ENCODE assay signal across 26 mouse cellular contexts in the genomic region with DNA sequence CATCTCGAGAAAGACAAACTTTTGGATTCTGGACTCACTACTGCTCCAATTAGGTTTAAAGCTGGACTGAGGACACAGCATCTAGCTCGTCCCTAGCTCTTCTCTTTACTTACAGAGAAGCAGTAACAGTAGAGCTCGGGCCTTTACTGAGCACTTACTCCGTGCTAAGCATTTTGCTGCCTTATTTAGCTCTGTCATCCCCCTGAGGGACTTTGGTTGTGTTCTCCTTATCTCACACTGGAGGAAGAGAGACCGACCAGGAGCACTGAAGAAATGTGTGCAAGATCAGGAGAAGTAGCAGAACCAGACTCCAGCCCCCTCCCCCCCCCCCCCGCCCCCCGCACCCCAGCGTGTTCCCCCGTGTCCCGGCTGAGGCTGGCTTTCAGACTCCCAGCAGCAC.
DNase-seq lines count a peak whose midpoint lies in the region; ATAC-seq and TF ChIP-seq lines count a peak whose summit lies in the region.
"Had no signal": no experiment of that assay in that cellular context is flagged by ENCODE, and none has a peak within 500 bp of the region (broad histone marks: within the 10 kb centered on the region; RNA-seq: fewer than 3 reads in every experiment).

No protein-coding gene starts in this region.

- TF ChIP-seq EP300 in liver, postnatal 0 days (IDR thresholded peaks at IDR 0.05; ENCODE audit: low read depth) = no peak

- H3K27ac ChIP-seq in heart, embryonic 12.5 days (ENCODE audit: poor library complexity, severe bottlenecking) = no peak overlapping the region
- peak overlapping the region; percentile 62; the same call in 1 of the 2 replicates for H3K27ac ChIP-seq in liver, embryonic 12.5 days
- no peak overlapping the region for H3K27ac ChIP-seq in liver, postnatal 0 days (ENCODE audit: low read depth)
- H3K27ac ChIP-seq in liver, embryonic 13.5 days = no peak overlapping the region
- H3K27ac ChIP-seq in olfactory bulb, adult 2 months (ENCODE audit: insufficient read depth, low read depth, low read length) = peak overlapping the region; percentile 57; the same call in 1 of the 2 replicates
- H3K27ac ChIP-seq: embryonic facial prominence, embryonic 13.5 days; heart, embryonic 13.5 days; hindbrain, embryonic 12.5 days; lung, embryonic 15.5 days; neural tube, embryonic 12.5 days had no signal

- ATAC-seq in heart, embryonic 12.5 days (ENCODE audit: insufficient number of reproducible peaks, low FRiP score) = peak; percentile 59; the same call in 1 of the 2 replicates
- no peak for ATAC-seq in liver, embryonic 12.5 days
- no peak for ATAC-seq in liver, postnatal 0 days
- peak; percentile 59; the same call in 1 of the 2 replicates for ATAC-seq in liver, embryonic 13.5 days (ENCODE audit: low read depth)
- ATAC-seq: CD4-positive, CD25-positive, alpha-beta regulatory T cell, adult 4 months; forebrain, embryonic 14.5 days; intestine, postnatal 0 days had no signal

- TF ChIP-seq POLR2A in olfactory bulb, adult 2 months (IDR thresholded peaks at IDR 0.05; ENCODE audit: insufficient read depth, low read depth, low read length) = no peak

- H3K4me2 ChIP-seq in heart, embryonic 12.5 days = no peak overlapping the region
- no peak overlapping the region for H3K4me2 ChIP-seq in liver, embryonic 12.5 days
- no peak overlapping the region for H3K4me2 ChIP-seq in liver, postnatal 0 days (ENCODE audit: low read depth, low read length)
- no peak overlapping the region for H3K4me2 ChIP-seq in liver, embryonic 13.5 days
- H3K4me2 ChIP-seq: embryonic facial prominence, embryonic 13.5 days; heart, embryonic 13.5 days; hindbrain, embryonic 12.5 days; lung, embryonic 15.5 days; neural tube, embryonic 12.5 days had no signal

- no peaks in the 10 kb centered on the region for H3K36me3 ChIP-seq in heart, embryonic 12.5 days
- H3K36me3 ChIP-seq in liver, embryonic 12.5 days = 0 out of 2 replicates have a peak, but pooled peaks cover 6% of the 10 kb centered on the region
- H3K36me3 ChIP-seq in liver, postnatal 0 days (replicated peaks; ENCODE audit: insufficient read depth, low read length) = no peaks in the 10 kb centered on the region
- no peaks in the 10 kb centered on the region for H3K36me3 ChIP-seq in liver, embryonic 13.5 days
- H3K36me3 ChIP-seq: embryonic facial prominence, embryonic 13.5 days; heart, embryonic 13.5 days; hindbrain, embryonic 12.5 days; lung, embryonic 15.5 days; neural tube, embryonic 12.5 days had no signal

- peaks cover 40% of the 10 kb centered on the region for H3K4me1 ChIP-seq in heart, embryonic 12.5 days (replicated peaks)
- H3K4me1 ChIP-seq in liver, embryonic 12.5 days = peaks cover 43% of the 10 kb centered on the region
- peaks cover 13% of the 10 kb centered on the region for H3K4me1 ChIP-seq in liver, postnatal 0 days (ENCODE audit: insufficient read depth)
- H3K4me1 ChIP-seq in liver, embryonic 13.5 days (replicated peaks) = peaks cover 48% of the 10 kb centered on the region
- H3K4me1 ChIP-seq in olfactory bulb, adult 2 months (ENCODE audit: control insufficient read depth, insufficient read depth, low read length) = peaks cover 27% of the 10 kb centered on the region

- H3K4me3 ChIP-seq in heart, embryonic 12.5 days = no peak overlapping the region
- no peak overlapping the region for H3K4me3 ChIP-seq in liver, embryonic 12.5 days
- H3K4me3 ChIP-seq in liver, postnatal 0 days (ENCODE audit: low read depth, low read length) = no peak overlapping the region
- H3K4me3 ChIP-seq in liver, embryonic 13.5 days (replicated peaks) = no peak overlapping the region
- no peak overlapping the region for H3K4me3 ChIP-seq in olfactory bulb, adult 2 months (ENCODE audit: insufficient read depth, low read depth, low read length)
- H3K4me3 ChIP-seq: embryonic facial prominence, embryonic 13.5 days; erythroblast, embryonic 14.5 days; heart, embryonic 13.5 days; hindbrain, embryonic 12.5 days; lung, embryonic 15.5 days; myocyte; neural tube, embryonic 12.5 days had no signal

- no peaks in the 10 kb centered on the region for H3K9me3 ChIP-seq in heart, embryonic 12.5 days (replicated peaks)
- no peaks in the 10 kb centered on the region for H3K9me3 ChIP-seq in liver, embryonic 12.5 days (replicated peaks)
- H3K9me3 ChIP-seq in liver, postnatal 0 days (ENCODE audit: low read length) = no peaks in the 10 kb centered on the region
- H3K9me3 ChIP-seq in liver, embryonic 13.5 days (replicated peaks) = no peaks in the 10 kb centered on the region
- H3K9me3 ChIP-seq: embryonic facial prominence, embryonic 13.5 days; heart, embryonic 13.5 days; hindbrain, embryonic 12.5 days; lung, embryonic 15.5 days; neural tube, embryonic 12.5 days had no signal

- H3K27me3 ChIP-seq in heart, embryonic 12.5 days (replicated peaks) = no peaks in the 10 kb centered on the region
- no peaks in the 10 kb centered on the region for H3K27me3 ChIP-seq in liver, embryonic 12.5 days (replicated peaks)
- no peaks in the 10 kb centered on the region for H3K27me3 ChIP-seq in liver, postnatal 0 days (ENCODE audit: insufficient read depth, low read length)
- H3K27me3 ChIP-seq in liver, embryonic 13.5 days = no peaks in the 10 kb centered on the region
- H3K27me3 ChIP-seq: embryonic facial prominence, embryonic 13.5 days; hindbrain, embryonic 12.5 days; lung, embryonic 15.5 days; neural tube, embryonic 12.5 days had no signal

- H3K9ac ChIP-seq in heart, embryonic 12.5 days = no peak overlapping the region
- H3K9ac ChIP-seq in liver, embryonic 12.5 days = peak overlapping the region; percentile 35
- H3K9ac ChIP-seq in liver, postnatal 0 days (replicated peaks) = no peak overlapping the region
- H3K9ac ChIP-seq in liver, embryonic 13.5 days = peak overlapping the region; percentile 8; the same call in 1 of the 2 replicates
- H3K9ac ChIP-seq: embryonic facial prominence, embryonic 13.5 days; heart, embryonic 13.5 days; hindbrain, embryonic 12.5 days; lung, embryonic 15.5 days; neural tube, embryonic 12.5 days had no signal

- no peak for DNase-seq in heart, adult 18-20 months
- DNase-seq in liver, postnatal 0 days = no peak
- no peak for DNase-seq in liver, embryonic 13.5 days
- DNase-seq in urinary bladder, postnatal 10 days (ENCODE audit: low spot score) = no peak
- DNase-seq: adrenal gland, postnatal 25 days; cerebellum, adult 11-12 months; cerebellum, adult 9-11 months; gastrocnemius, postnatal 25 days; heart, postnatal 14 days; kidney, adult 9 months; kidney, postnatal 10 days; thymus, adult 2 months; thymus, postnatal 36 days had no signal

- TF ChIP-seq CTCF in liver, postnatal 0 days (IDR thresholded peaks at IDR 0.05; ENCODE audit: low read depth) = no peak
- TF ChIP-seq CTCF in olfactory bulb, adult 2 months (IDR thresholded peaks at IDR 0.05; ENCODE audit: insufficient read depth, low read depth, low read length) = no peak

- WGBS in heart, embryonic 12.5 days = 33% methylated on average over 7 of the region's 10 CpGs
- WGBS in liver, embryonic 12.5 days (ENCODE audit: insufficient replicate concordance) = 39% methylated on average over 8 of the region's 10 CpGs
- WGBS in liver, postnatal 0 days (ENCODE audit: insufficient replicate concordance) = 67% methylated on average over 9 of the region's 10 CpGs
- WGBS in liver, embryonic 13.5 days (ENCODE audit: insufficient replicate concordance) = 35% methylated on average over 9 of the region's 10 CpGs
- WGBS in olfactory bulb, adult 2 months = 72% methylated on average over 10 of the region's 10 CpGs

Comparison
In these comparisons a context has a peak if more than half of its experiments do, and no peak if none do; other contexts are left out.
1. ATAC-seq: peak in heart, embryonic 12.5 days (single experiment) and liver, embryonic 13.5 days (single experiment); none in liver, embryonic 12.5 days (single experiment) and liver, postnatal 0 days (single experiment).
2. H3K27ac ChIP-seq: peak in liver, embryonic 12.5 days (single experiment) and olfactory bulb, adult 2 months (single experiment); none in heart, embryonic 12.5 days (single experiment), liver, postnatal 0 days (single experiment) and liver, embryonic 13.5 days (single experiment).
3. H3K9ac ChIP-seq: peak in liver, embryonic 12.5 days (single experiment) and liver, embryonic 13.5 days (single experiment); none in heart, embryonic 12.5 days (single experiment) and liver, postnatal 0 days (single experiment).